Mouse (Mus musculus) myocyte (in vitro differentiated cells): ENCODE measurements at regions not wholly inside any gene's neighbourhood (a gene's known extent, or its start where the extent isn't known, plus 50 kb on each side); places are given as distances from the start of the nearest gene placed in this dataset.

ENCODE experiments used
- CEBPB ChIP-seq: IDR thresholded peaks from 2 replicates; pipeline ENCODE4 v1.6.1; 2011; ENCODE audit warnings: mild to moderate bottlenecking, moderate library complexity; ENCODE audit not compliant: poor library complexity, insufficient read depth, severe bottlenecking
- E2F4 ChIP-seq: IDR thresholded peaks from one replicate; pipeline ENCODE4 v1.6.1; 2011; ENCODE audit warnings: mild to moderate bottlenecking, control low read depth, moderate library complexity; ENCODE audit not compliant: insufficient read depth
- MAX ChIP-seq: IDR thresholded peaks from one replicate; pipeline ENCODE4 v1.6.1; 2011; ENCODE audit warnings: low read depth, mild to moderate bottlenecking, control low read depth
- MYOD1 ChIP-seq, 3 experiments: IDR thresholded peaks; one replicate each; pipeline ENCODE4 v1.6.1; 2011; ENCODE audit warnings: control low read depth in 2 of 3, low read depth in 2 of 3, mild to moderate bottlenecking in 2 of 3, moderate library complexity in 1 of 3; ENCODE audit not compliant: insufficient read length in 2 of 3, control insufficient read depth in 1 of 3
- MYOG ChIP-seq, 3 experiments: IDR thresholded peaks; one replicate each; pipeline ENCODE4 v1.6.1; 2011; ENCODE audit warnings: control low read depth in 2 of 3, low read depth in 2 of 3, mild to moderate bottlenecking in 2 of 3; ENCODE audit not compliant: insufficient read length in 2 of 3, control insufficient read depth in 1 of 3, insufficient read depth in 1 of 3
- POLR2A ChIP-seq: IDR thresholded peaks from one replicate; pipeline ENCODE4 v1.6.1; 2011; ENCODE audit warnings: low read depth, mild to moderate bottlenecking, control low read depth, moderate library complexity; ENCODE audit not compliant: insufficient read length
- POLR2AphosphoS2 ChIP-seq: IDR thresholded peaks from one replicate; pipeline ENCODE4 v1.6.1; 2011; ENCODE audit warnings: low read depth, control low read depth; ENCODE audit not compliant: insufficient read length
- REST ChIP-seq: IDR thresholded peaks from one replicate; pipeline ENCODE4 v1.6.1; 2011; ENCODE audit warnings: mild to moderate bottlenecking, control low read depth, moderate library complexity; ENCODE audit not compliant: insufficient read depth, insufficient read length
- SRF ChIP-seq: IDR thresholded peaks from one replicate; pipeline ENCODE4 v1.6.1; 2011; ENCODE audit warnings: low read depth; ENCODE audit not compliant: control insufficient read depth, insufficient read length
- TCF12 ChIP-seq: IDR thresholded peaks from one replicate; pipeline ENCODE4 v1.6.1; 2011; ENCODE audit warnings: mild to moderate bottlenecking, control low read depth; ENCODE audit not compliant: poor library complexity, insufficient read depth, severe bottlenecking
- TCF3 ChIP-seq: IDR thresholded peaks from one replicate; pipeline ENCODE4 v1.6.1; 2011; ENCODE audit warnings: low read depth, control low read depth; ENCODE audit not compliant: insufficient read length
- USF1 ChIP-seq: IDR thresholded peaks from one replicate; pipeline ENCODE4 v1.6.1; 2011; ENCODE audit warnings: low read depth, mild to moderate bottlenecking, control low read depth, moderate library complexity

- TF ChIP-seq POLR2A (no peak), CEBPB (no peak), E2F4 (no peak), USF1 (no peak), MYOG (IDR thresholded peaks at IDR 0.05; ENCODE audit: control insufficient read depth in 1 of 3, insufficient read depth in 1 of 3, insufficient read length in 2 of 3, low read depth in 2 of 3) (no peak), TCF12 (no peak), TCF3 (no peak), POLR2AphosphoS2 (no peak), MYOD1 (IDR thresholded peaks at IDR 0.05; ENCODE audit: control insufficient read depth in 1 of 3, insufficient read length in 2 of 3, low read depth in 2 of 3) (no peak), REST (no peak), MAX (no peak), SRF (no peak)
Observed at GRCm38 (mm10) chr15:11517892-11518291, 118.4 kb upstream of the Tars start.
